Mouse (Mus musculus) stomach, postnatal 0 days (tissue): ENCODE results near the gene Rhbdd1.

Experiments used
- CTCF ChIP-seq: IDR thresholded peaks from 2 replicates; pipeline ENCODE4 v1.5.1; 2016; ENCODE audit warnings: antibody characterized with exemption, low read depth, mild to moderate bottlenecking, moderate library complexity
- EP300 ChIP-seq: optimal IDR thresholded peaks from 2 replicates; pipeline ENCODE3; 2016; ENCODE audit warnings: antibody characterized with exemption

GRCm38 (mm10) chr1:82411521-82411920, 95.3 kb downstream of the Rhbdd1 start:
- TF ChIP-seq CTCF (no peak), EP300 (no peak)
